Comparison of ENCODE assay signal across 8 mouse cellular contexts in the genomic region with DNA sequence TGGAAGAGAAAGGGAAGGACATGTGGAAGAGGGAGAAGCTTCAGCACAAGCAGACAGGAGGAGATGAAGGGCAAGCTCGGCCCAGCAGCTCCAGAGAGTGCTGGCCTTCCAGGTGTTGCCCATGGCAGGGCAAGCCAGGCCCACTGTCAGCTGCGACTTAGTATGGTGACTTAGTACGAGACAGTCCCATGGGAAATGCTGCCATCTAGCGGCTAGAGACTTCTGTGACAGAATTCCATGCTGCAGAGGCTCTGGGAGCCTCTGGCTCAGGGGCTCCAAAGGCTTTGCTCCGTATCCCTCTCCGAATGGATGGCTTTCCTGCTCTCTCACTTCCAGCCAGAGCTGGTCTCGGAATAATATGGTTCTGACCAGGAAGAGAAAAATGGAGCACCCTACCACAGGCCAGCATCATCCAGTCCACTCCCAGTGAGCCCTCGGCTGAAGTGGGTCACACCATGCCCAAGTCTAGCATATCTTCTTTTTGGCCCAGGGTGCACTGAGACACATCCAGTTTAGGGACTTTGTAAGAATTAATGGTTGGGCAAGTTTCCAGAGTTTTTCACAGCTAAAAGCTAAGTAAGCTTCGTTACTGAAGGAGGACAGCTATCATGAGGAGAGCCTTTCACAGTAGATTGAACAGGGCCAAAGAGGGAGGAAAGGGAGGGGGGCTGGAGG. TPM values are rescaled to one million over a fixed set of nuclear protein-coding genes. Genes with fewer than 3 reads are reported as not detected.
DNase-seq lines count a peak whose midpoint lies in the region; ATAC-seq and TF ChIP-seq lines count a peak whose summit lies in the region.

No protein-coding gene starts in this region.

- no peak overlapping the region for H3K4me2 ChIP-seq in embryonic facial prominence, embryonic 15.5 days (replicated peaks)
- H3K4me2 ChIP-seq in heart, embryonic 11.5 days = no peak overlapping the region
- H3K4me2 ChIP-seq in kidney, embryonic 16.5 days (replicated peaks; ENCODE audit: low read depth, low read length) = no peak overlapping the region
- no peak overlapping the region for H3K4me2 ChIP-seq in stomach, embryonic 15.5 days

- H3K4me1 ChIP-seq in bone marrow, adult 2 months (ENCODE audit: control insufficient read depth, insufficient read depth, low read length) = no peaks in the 10 kb centered on the region
- 0 out of 2 replicates have a peak, but pooled peaks cover 4% of the 10 kb centered on the region for H3K4me1 ChIP-seq in embryonic facial prominence, embryonic 15.5 days
- no peaks in the 10 kb centered on the region for H3K4me1 ChIP-seq in heart, embryonic 11.5 days (ENCODE audit: control insufficient read depth, insufficient read depth, low read length)
- no peaks in the 10 kb centered on the region for H3K4me1 ChIP-seq in kidney, embryonic 16.5 days (ENCODE audit: insufficient read depth, low read length)
- H3K4me1 ChIP-seq in liver, adult 2 months (ENCODE audit: control insufficient read depth, insufficient read depth, low read length) = no peaks in the 10 kb centered on the region
- H3K4me1 ChIP-seq in stomach, embryonic 15.5 days = peaks cover 4% of the 10 kb centered on the region

- TF ChIP-seq POLR2A in bone marrow, adult 2 months (IDR thresholded peaks at IDR 0.05; ENCODE audit: borderline replicate concordance, control insufficient read depth, low read depth, low read length) = no peak
- no peak for TF ChIP-seq POLR2A in liver, adult 2 months (IDR thresholded peaks at IDR 0.05; ENCODE audit: extremely low read depth, insufficient read depth, low read length)

- peak; percentile 62 for TF ChIP-seq CTCF in bone marrow, adult 2 months (IDR thresholded peaks at IDR 0.05; ENCODE audit: control insufficient read depth, insufficient read depth, low read length)
- peak; percentile 75 for TF ChIP-seq CTCF in liver, adult 2 months (IDR thresholded peaks at IDR 0.05; ENCODE audit: low read depth, low read length)

- ATAC-seq in embryonic facial prominence, embryonic 15.5 days (ENCODE audit: insufficient number of reproducible peaks, low FRiP score, low TSS enrichment, low read depth) = peak; percentile 65
- ATAC-seq in heart, embryonic 11.5 days (replicated peaks; ENCODE audit: insufficient number of reproducible peaks, low FRiP score, low TSS enrichment) = 0 out of 2 replicates have a peak, but pooled peaks have one; percentile 31
- peak; percentile 86 for ATAC-seq in kidney, embryonic 16.5 days (ENCODE audit: low FRiP score, low TSS enrichment)
- peak; percentile 23; the same call in 1 of the 2 replicates for ATAC-seq in stomach, embryonic 15.5 days (ENCODE audit: insufficient read depth, low FRiP score, low read depth)

- WGBS in bone marrow, adult 2 months = 39% methylated on average over 9 of the region's 9 CpGs
- WGBS in embryonic facial prominence, embryonic 15.5 days = 34% methylated on average over 9 of the region's 9 CpGs
- WGBS in heart, embryonic 11.5 days (ENCODE audit: insufficient replicate concordance) = 30% methylated on average over 9 of the region's 9 CpGs
- WGBS in kidney, embryonic 16.5 days = 33% methylated on average over 9 of the region's 9 CpGs
- WGBS in liver, adult 2 months = 44% methylated on average over 9 of the region's 9 CpGs
- WGBS in stomach, embryonic 15.5 days = 29% methylated on average over 9 of the region's 9 CpGs

- H3K79me2 ChIP-seq in liver, adult 2 months (ENCODE audit: control insufficient read depth, insufficient read depth, low read length) = no peaks in the 10 kb centered on the region

- H3K36me3 ChIP-seq in embryonic facial prominence, embryonic 15.5 days = peaks cover 37% of the 10 kb centered on the region
- H3K36me3 ChIP-seq in heart, embryonic 11.5 days (ENCODE audit: control insufficient read depth, insufficient read depth, low read length) = peaks cover 23% of the 10 kb centered on the region
- peaks cover 56% of the 10 kb centered on the region for H3K36me3 ChIP-seq in kidney, embryonic 16.5 days (ENCODE audit: insufficient read depth, low read length)
- peaks cover 13% of the 10 kb centered on the region for H3K36me3 ChIP-seq in liver, adult 2 months (ENCODE audit: control insufficient read depth, insufficient read depth, low read length)
- H3K36me3 ChIP-seq in stomach, embryonic 15.5 days = peaks cover 32% of the 10 kb centered on the region

- DNase-seq in B cell, adult 2 months = peak; percentile 70 to 73
- peak; percentile 57 for DNase-seq in liver, adult 2 months (ENCODE audit: extremely low read depth, low read depth, low spot score)
- DNase-seq in neural tube, embryonic 10.5 days (ENCODE audit: extremely low spot score, low spot score) = peak; percentile 80

- H3K9me3 ChIP-seq in embryonic facial prominence, embryonic 15.5 days (replicated peaks) = no peaks in the 10 kb centered on the region
- H3K9me3 ChIP-seq in heart, embryonic 11.5 days (replicated peaks; ENCODE audit: control insufficient read depth, low read length) = no peaks in the 10 kb centered on the region
- H3K9me3 ChIP-seq in kidney, embryonic 16.5 days (ENCODE audit: low read length) = no peaks in the 10 kb centered on the region
- H3K9me3 ChIP-seq in stomach, embryonic 15.5 days = no peaks in the 10 kb centered on the region

- H3K27ac ChIP-seq in bone marrow, adult 2 months (ENCODE audit: control insufficient read depth, insufficient read depth, low read depth, low read length, poor library complexity) = no peak overlapping the region
- H3K27ac ChIP-seq in embryonic facial prominence, embryonic 15.5 days (replicated peaks) = no peak overlapping the region
- no peak overlapping the region for H3K27ac ChIP-seq in heart, embryonic 11.5 days (ENCODE audit: low read depth, low read length)
- no peak overlapping the region for H3K27ac ChIP-seq in kidney, embryonic 16.5 days (ENCODE audit: low read length)
- H3K27ac ChIP-seq in liver, adult 2 months (replicated peaks; ENCODE audit: insufficient read depth, low read depth, low read length) = no peak overlapping the region
- H3K27ac ChIP-seq in stomach, embryonic 15.5 days = no peak overlapping the region

- H3K27me3 ChIP-seq in embryonic facial prominence, embryonic 15.5 days = no peaks in the 10 kb centered on the region
- no peaks in the 10 kb centered on the region for H3K27me3 ChIP-seq in heart, embryonic 11.5 days (ENCODE audit: control insufficient read depth, insufficient read depth, low read length)
- H3K27me3 ChIP-seq in kidney, embryonic 16.5 days (ENCODE audit: insufficient read depth, low read length) = no peaks in the 10 kb centered on the region
- H3K27me3 ChIP-seq in liver, adult 2 months (ENCODE audit: control insufficient read depth, insufficient read depth, low read length) = no peaks in the 10 kb centered on the region
- no peaks in the 10 kb centered on the region for H3K27me3 ChIP-seq in stomach, embryonic 15.5 days (replicated peaks)

- no peak overlapping the region for H3K4me3 ChIP-seq in bone marrow, adult 2 months (replicated peaks; ENCODE audit: control insufficient read depth, low read depth, low read length)
- no peak overlapping the region for H3K4me3 ChIP-seq in embryonic facial prominence, embryonic 15.5 days (replicated peaks)
- no peak overlapping the region for H3K4me3 ChIP-seq in heart, embryonic 11.5 days (ENCODE audit: low read depth, low read length)
- no peak overlapping the region for H3K4me3 ChIP-seq in kidney, embryonic 16.5 days (ENCODE audit: low read length)
- no peak overlapping the region for H3K4me3 ChIP-seq in liver, adult 2 months (ENCODE audit: insufficient read depth, low read depth, low read length)
- no peak overlapping the region for H3K4me3 ChIP-seq in stomach, embryonic 15.5 days (replicated peaks)

- no peak overlapping the region for H3K9ac ChIP-seq in embryonic facial prominence, embryonic 15.5 days
- H3K9ac ChIP-seq in heart, embryonic 11.5 days (ENCODE audit: low read depth, low read length) = no peak overlapping the region
- no peak overlapping the region for H3K9ac ChIP-seq in kidney, embryonic 16.5 days (replicated peaks; ENCODE audit: low read length)
- no peak overlapping the region for H3K9ac ChIP-seq in liver, adult 2 months (ENCODE audit: low read depth, low read length)
- H3K9ac ChIP-seq in stomach, embryonic 15.5 days = no peak overlapping the region

RNA-seq across cellular contexts. Expression of a gene that starts 32.6 kb away (rescaled TPM):
- polyA plus RNA-seq in bone marrow, adult 2 months (2011; ENCODE audit: insufficient read depth, insufficient read length, low replicate concordance, missing spikeins) = not detected in 2 replicates
- 2.9 and 3.5 TPM in 2 replicates for polyA plus RNA-seq in embryonic facial prominence, embryonic 15.5 days (2015; fragmentation: Nextera tagmentation; extraction: Ambion mirVana)
- 0.80 and 1.1 TPM in 2 replicates for polyA plus RNA-seq in heart, embryonic 11.5 days (2014; fragmentation: Nextera tagmentation; extraction: Ambion mirVana)
- 1.0 and 1.3 TPM in 2 replicates for polyA plus RNA-seq in kidney, embryonic 16.5 days (2015; fragmentation: Nextera tagmentation; extraction: Ambion mirVana)
- total RNA-seq in liver, adult 2 months (2014; rRNA removed) = not detected in 2 replicates
- not detected in 2 replicates for polyA plus RNA-seq in liver, adult 2 months (2012; rRNA removed)
- 3.2 and 3.4 TPM in 2 replicates for polyA plus RNA-seq in stomach, embryonic 15.5 days (2015; fragmentation: Nextera tagmentation; extraction: Ambion mirVana)

RNA-seq across cellular contexts. Expression of a gene that starts 58.5 kb away (rescaled TPM):
- not detected in 2 replicates for polyA plus RNA-seq in bone marrow, adult 2 months (2011; ENCODE audit: insufficient read depth, insufficient read length, low replicate concordance, missing spikeins)
- polyA plus RNA-seq in embryonic facial prominence, embryonic 15.5 days (2015; fragmentation: Nextera tagmentation; extraction: Ambion mirVana) = 3.0 and 4.0 TPM in 2 replicates
- 0.14 and 0.31 TPM in 2 replicates for polyA plus RNA-seq in heart, embryonic 11.5 days (2014; fragmentation: Nextera tagmentation; extraction: Ambion mirVana)
- 0.32 and 0.49 TPM in 2 replicates for polyA plus RNA-seq in kidney, embryonic 16.5 days (2015; fragmentation: Nextera tagmentation; extraction: Ambion mirVana)
- total RNA-seq in liver, adult 2 months (2014; rRNA removed) = 0.07 TPM in 1 of 2 replicates, not detected in the other
- polyA plus RNA-seq in liver, adult 2 months (2012; rRNA removed) = not detected in 2 replicates
- polyA plus RNA-seq in stomach, embryonic 15.5 days (2015; fragmentation: Nextera tagmentation; extraction: Ambion mirVana) = 0.67 and 1.2 TPM in 2 replicates

Comparison
In these comparisons a context has a peak if more than half of its experiments do, and no peak if none do; other contexts are left out.
1. ATAC-seq: peak in every context shown above with its lines; median percentile 86 in kidney, embryonic 16.5 days; 65 in embryonic facial prominence, embryonic 15.5 days; 31 in heart, embryonic 11.5 days; 23 in stomach, embryonic 15.5 days.